Mouse (Mus musculus) kidney, embryonic 14.5 days (tissue): Measurements from ENCODE around the gene Gm12184. TPM values are rescaled to one million over a fixed set of nuclear protein-coding genes. Genes with fewer than 3 reads are reported as not detected.
"Not testable (repeated sequence)": the region's sequence is repeated elsewhere in the genome, so short reads cannot be mapped to it uniquely, and the experiment has no call there.

Experiments used
- ATAC-seq: fragments of 200-750 bp; cut with Nextera tagmentation; 2 replicates; pipeline ENCODE4 v1.8.0; 2017; ENCODE audit warnings: moderate number of reproducible peaks, mild to moderate bottlenecking, moderate TSS enrichment, moderate library complexity; ENCODE audit not compliant: low FRiP score, low TSS enrichment
- H3K27ac ChIP-seq: fragments of 300-500 bp; sonication (generic); 2 replicates; pipeline ENCODE4 v1.5.1; 2014; ENCODE audit warnings: low read depth, mild to moderate bottlenecking, low read length, moderate library complexity, mixed read lengths
- H3K27me3 ChIP-seq: fragments of 300-500 bp; sonication (generic); 2 replicates; pipeline ENCODE4 v1.6.1; 2014; ENCODE audit warnings: mild to moderate bottlenecking, low read length; ENCODE audit not compliant: control insufficient read depth, insufficient read depth
- H3K36me3 ChIP-seq: fragments of 300-500 bp; sonication (generic); 2 replicates; pipeline ENCODE4 v1.6.1; 2014; ENCODE audit warnings: low read length, mixed read lengths; ENCODE audit not compliant: control insufficient read depth, insufficient read depth
- H3K4me1 ChIP-seq: fragments of 300-500 bp; sonication (generic); 2 replicates; pipeline ENCODE4 v1.6.1; 2014; ENCODE audit warnings: low read length, mixed read lengths; ENCODE audit not compliant: control insufficient read depth, insufficient read depth
- H3K4me2 ChIP-seq: fragments of 300-500 bp; sonication (generic); replicated peaks from 2 replicates; pipeline ENCODE4 v1.6.1; 2014; ENCODE audit warnings: low read depth, mild to moderate bottlenecking, low read length
- H3K4me3 ChIP-seq: fragments of 300-500 bp; sonication (generic); 2 replicates; pipeline ENCODE4 v1.5.1; 2014; ENCODE audit warnings: mild to moderate bottlenecking, low read length
- H3K9ac ChIP-seq: fragments of 300-500 bp; sonication (generic); 2 replicates; pipeline ENCODE4 v1.6.1; 2014; ENCODE audit warnings: low read depth, mild to moderate bottlenecking, low read length, moderate library complexity
- H3K9me3 ChIP-seq: fragments of 300-500 bp; sonication (generic); 2 replicates; pipeline ENCODE4 v1.6.1; 2016; ENCODE audit warnings: low read length; ENCODE audit not compliant: control insufficient read depth
- WGBS: fragments of 180-500 bp; shearing (Covaris S2); extraction: QIAGEN DNeasy Blood & Tissue Kit; methylation state at CpG from one replicate; pipeline ENCODE4 v1.1.7; 2014; 5-methylcytosine and 5-hydroxymethylcytosine counted together
- polyA plus RNA-seq: library from polyadenylated mRNA; unstranded; fragments of >200 nt; fragmentation: Nextera tagmentation; extraction: Ambion mirVana; gene quantifications from 2 replicates; pipeline ENCODE4 v1.2.1, GENCODE M21; 2014

Gm12184 gene
- polyA plus RNA-seq, 1 experiment from 2014 or later: 7.6 TPM

- H3K9ac ChIP-seq, H3K9me3 ChIP-seq, H3K4me1 ChIP-seq, H3K4me2 ChIP-seq, H3K27me3 ChIP-seq, H3K36me3 ChIP-seq, ATAC-seq, H3K4me3 ChIP-seq, H3K27ac ChIP-seq: not testable (repeated sequence)
- 86% methylated on average over 9 of the region's 9 CpGs for WGBS
Measured at GRCm38 (mm10) chr11:48791894-48792293, 34.6 kb downstream of the Gm12184 start.

- 52% methylated on average over 8 of the region's 8 CpGs for WGBS
- H3K27ac ChIP-seq: no peak overlapping the region
Measured at GRCm38 (mm10) chr11:48790946-48791345, 35.5 kb downstream of the Gm12184 start.

GRCm38 (mm10) chr11:48789973-48790823 is 36.3 kb downstream of the Gm12184 start:
- Histone ChIP-seq H3K4me3 (peak overlapping the region; percentile 16; the same call in 1 of the 2 replicates), H3K36me3 (no peaks in the 10 kb centered on the region), H3K4me2 (peak overlapping the region; percentile 35), H3K27ac (no peak overlapping the region), H3K9ac (no peak overlapping the region), H3K27me3 (no peaks in the 10 kb centered on the region), H3K9me3 (no peaks in the 10 kb centered on the region), H3K4me1 (no peaks in the 10 kb centered on the region)
- 20% methylated on average over 20 of the region's 20 CpGs for WGBS
- peak; percentile 58; the same call in 1 of the 2 replicates for ATAC-seq

More at GRCm38 (mm10) chr11:48790946-48791345, 35.5 kb downstream of the Gm12184 start:
- no peak overlapping the region for H3K9ac ChIP-seq
- H3K36me3 ChIP-seq: no peaks in the 10 kb centered on the region
- no peak overlapping the region for H3K4me2 ChIP-seq
- no peak overlapping the region for H3K4me3 ChIP-seq
- H3K27me3 ChIP-seq: no peaks in the 10 kb centered on the region
- H3K9me3 ChIP-seq: no peaks in the 10 kb centered on the region
- no peaks in the 10 kb centered on the region for H3K4me1 ChIP-seq
- 0 out of 2 replicates have a peak, but pooled peaks have one; percentile 4 for ATAC-seq

GRCm38 (mm10) chr11:48789215-48789614 is 37.2 kb downstream of the Gm12184 start:
- Histone ChIP-seq H3K27ac (no peak overlapping the region), H3K36me3 (no peaks in the 10 kb centered on the region), H3K4me1 (no peaks in the 10 kb centered on the region), H3K4me3 (no peak overlapping the region), H3K27me3 (no peaks in the 10 kb centered on the region), H3K9me3 (no peaks in the 10 kb centered on the region), H3K4me2 (no peak overlapping the region), H3K9ac (no peak overlapping the region)
- ATAC-seq: no peak
- 85% methylated on average over 5 of the region's 5 CpGs for WGBS

GRCm38 (mm10) chr11:48788311-48789089 is 38.0 kb downstream of the Gm12184 start:
- H3K4me3 ChIP-seq: peak overlapping the region; percentile 28
- H3K9ac ChIP-seq: peak overlapping the region; percentile 40
- no peak for ATAC-seq
- H3K4me2 ChIP-seq: peak overlapping the region; percentile 47
- H3K27me3 ChIP-seq: no peaks in the 10 kb centered on the region
- WGBS: 8% methylated on average over 16 of the region's 16 CpGs
- no peaks in the 10 kb centered on the region for H3K4me1 ChIP-seq
- no peaks in the 10 kb centered on the region for H3K9me3 ChIP-seq
- H3K27ac ChIP-seq: no peak overlapping the region
- no peaks in the 10 kb centered on the region for H3K36me3 ChIP-seq

GRCm38 (mm10) chr11:48787455-48788211 is 38.8 kb downstream of the Gm12184 start:
- H3K9ac ChIP-seq: no peak overlapping the region
- no peak overlapping the region for H3K27ac ChIP-seq
- H3K4me2 ChIP-seq: peak overlapping the region; percentile 47
- WGBS: 49% methylated on average over 10 of the region's 10 CpGs
- H3K9me3 ChIP-seq: no peaks in the 10 kb centered on the region
- H3K4me1 ChIP-seq: no peaks in the 10 kb centered on the region
- H3K27me3 ChIP-seq: no peaks in the 10 kb centered on the region
- ATAC-seq: peak; percentile 47
- H3K4me3 ChIP-seq: peak overlapping the region; percentile 28
- H3K36me3 ChIP-seq: no peaks in the 10 kb centered on the region

- H3K36me3 ChIP-seq: no peaks in the 10 kb centered on the region
- no peak overlapping the region for H3K4me2 ChIP-seq
- no peaks in the 10 kb centered on the region for H3K9me3 ChIP-seq
- H3K9ac ChIP-seq: no peak overlapping the region
- no peak for ATAC-seq
- no peak overlapping the region for H3K4me3 ChIP-seq
- WGBS: 84% methylated on average over 4 of the region's 4 CpGs
- H3K4me1 ChIP-seq: no peaks in the 10 kb centered on the region
- no peak overlapping the region for H3K27ac ChIP-seq
- H3K27me3 ChIP-seq: no peaks in the 10 kb centered on the region
Measured at GRCm38 (mm10) chr11:48782243-48782642, 44.2 kb downstream of the Gm12184 start.

GRCm38 (mm10) chr11:48779450-48779849 is 47.0 kb downstream of the Gm12184 start:
- no peak overlapping the region for H3K27ac ChIP-seq
- H3K9ac ChIP-seq: no peak overlapping the region
- no peak for ATAC-seq
- WGBS: 39% methylated on average over 7 of the region's 7 CpGs
- H3K27me3 ChIP-seq: no peaks in the 10 kb centered on the region
- H3K4me3 ChIP-seq: no peak overlapping the region
- H3K4me1 ChIP-seq: no peaks in the 10 kb centered on the region
- no peaks in the 10 kb centered on the region for H3K9me3 ChIP-seq
- no peak overlapping the region for H3K4me2 ChIP-seq
- H3K36me3 ChIP-seq: no peaks in the 10 kb centered on the region
